Mouse (Mus musculus) kidney, adult 2 months (tissue): ENCODE measurements around the gene Zfp704.

Experiments used
- CTCF ChIP-seq: fragments of 200-500 bp; conservative IDR thresholded peaks from 2 replicates; pipeline ENCODE4 v1.5.1; 2011; ENCODE audit warnings: low read depth, mild to moderate bottlenecking, control low read depth, low read length, moderate library complexity, mixed read lengths; ENCODE audit not compliant: insufficient read depth, insufficient read length
- POLR2A ChIP-seq: fragments of 200-500 bp; IDR thresholded peaks from one replicate; pipeline ENCODE4 v1.6.1; 2011; ENCODE audit warnings: low read depth, low read length, control low read depth

GRCm38 (mm10) chr3:9544421-9544820 lies 65.5 kb downstream of the Zfp704 start:
- TF ChIP-seq POLR2A (no peak), CTCF (no peak)
